In the genomic region with DNA sequence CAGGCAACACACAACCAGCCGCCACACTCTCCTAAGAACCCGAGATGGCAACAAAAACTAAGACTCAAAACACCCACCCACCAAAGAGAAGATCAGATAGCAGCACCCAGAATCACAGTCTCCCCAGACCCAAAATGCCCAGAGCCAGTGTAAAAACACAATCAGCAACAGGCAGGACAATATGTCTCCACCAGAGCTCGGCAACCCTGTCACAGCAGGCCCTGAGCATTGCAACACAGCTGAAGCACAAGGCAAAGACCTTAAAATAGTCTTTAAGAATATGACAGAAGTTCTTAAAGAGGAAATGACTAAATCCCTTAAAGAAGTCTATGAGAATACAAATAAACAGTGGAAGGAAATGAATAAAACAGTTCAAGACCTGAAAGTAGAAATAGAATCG, we compare ENCODE assay signal across 17 mouse cellular contexts.
A peak's percentile ranks its signal among the peaks of the same experiment; 100 is the strongest.
DNase-seq lines count a peak whose midpoint lies in the region; ATAC-seq and TF ChIP-seq lines count a peak whose summit lies in the region.
"Had no signal": no experiment of that assay in that cellular context is flagged by ENCODE, and none has a peak within 500 bp of the region (broad histone marks: within the 10 kb centered on the region; RNA-seq: fewer than 3 reads in every experiment).

No protein-coding gene starts in this region.

- no peak for TF ChIP-seq CTCF in liver, adult 2 months (IDR thresholded peaks at IDR 0.05; ENCODE audit: low read depth, low read length)
- TF ChIP-seq CTCF in bone marrow macrophage, adult 2 months (IDR thresholded peaks at IDR 0.05; ENCODE audit: low read depth, low read length), result no peak
- no peak; the same call in 1 of the 2 replicates for TF ChIP-seq CTCF in left cerebral cortex, adult 2 months (IDR thresholded peaks at IDR 0.05)

- H3K9me3 ChIP-seq in heart, embryonic 14.5 days (ENCODE audit: control insufficient read depth, low read length), result no peaks in the 10 kb centered on the region
- H3K9me3 ChIP-seq: heart, embryonic 12.5 days; hindbrain, embryonic 12.5 days; midbrain, embryonic 13.5 days had no signal

- TF ChIP-seq POLR2A in liver, adult 2 months (IDR thresholded peaks at IDR 0.05; ENCODE audit: extremely low read depth, insufficient read depth, low read length), result no peak
- TF ChIP-seq POLR2A in bone marrow macrophage, adult 2 months (IDR thresholded peaks at IDR 0.05; ENCODE audit: borderline replicate concordance, low read depth, low read length), result no peak

- H3K4me2 ChIP-seq in heart, embryonic 14.5 days (ENCODE audit: low read length), result no peak overlapping the region
- H3K4me2 ChIP-seq: heart, embryonic 12.5 days; hindbrain, embryonic 12.5 days; midbrain, embryonic 13.5 days had no signal

- no peaks in the 10 kb centered on the region for H3K36me3 ChIP-seq in heart, embryonic 14.5 days (ENCODE audit: control insufficient read depth, insufficient read depth, low read length)
- no peaks in the 10 kb centered on the region for H3K36me3 ChIP-seq in liver, adult 2 months (ENCODE audit: control insufficient read depth, insufficient read depth, low read length)
- H3K36me3 ChIP-seq: heart, embryonic 12.5 days; hindbrain, embryonic 12.5 days; midbrain, embryonic 13.5 days had no signal

- no peak for ATAC-seq in heart, embryonic 14.5 days (ENCODE audit: insufficient number of reproducible peaks, insufficient read depth, low FRiP score, low read depth)
- peak; percentile 75 for ATAC-seq in megakaryocyte progenitor cell, adult 5-6 weeks (replicated peaks; ENCODE audit: poor library complexity)
- ATAC-seq: midbrain, embryonic 13.5 days had no signal

- H3K4me3 ChIP-seq in heart, embryonic 14.5 days (ENCODE audit: control insufficient read depth in 1 of 2, insufficient read depth in 1 of 2, low read depth in 1 of 2, low read length in 2 of 2), result no peak overlapping the region
- no peak overlapping the region for H3K4me3 ChIP-seq in liver, adult 2 months (ENCODE audit: insufficient read depth, low read depth, low read length)
- no peak overlapping the region for H3K4me3 ChIP-seq in bone marrow macrophage, adult 2 months (ENCODE audit: insufficient read depth, low read length)
- no peak overlapping the region for H3K4me3 ChIP-seq in left cerebral cortex, adult 2 months
- H3K4me3 ChIP-seq: heart, embryonic 12.5 days; hindbrain, embryonic 12.5 days; midbrain, embryonic 13.5 days had no signal

- H3K27me3 ChIP-seq in heart, embryonic 14.5 days (ENCODE audit: control insufficient read depth, insufficient read depth, low read length), result no peaks in the 10 kb centered on the region
- H3K27me3 ChIP-seq in liver, adult 2 months (ENCODE audit: control insufficient read depth, insufficient read depth, low read length), result no peaks in the 10 kb centered on the region
- H3K27me3 ChIP-seq: heart, embryonic 12.5 days; hindbrain, embryonic 12.5 days; midbrain, embryonic 13.5 days had no signal

- WGBS in heart, embryonic 14.5 days, result 68% methylated on average over 4 of the region's 4 CpGs
- WGBS in liver, adult 2 months, result 81% methylated on average over 4 of the region's 4 CpGs

- H3K27ac ChIP-seq in heart, embryonic 14.5 days (replicated peaks in 1 of 2; ENCODE audit: control insufficient read depth in 1 of 2, insufficient read depth in 1 of 2, low read depth in 2 of 2, low read length in 2 of 2), result peak overlapping the region; percentile 24 to 56; a peak in 1 of 4 replicates
- peak overlapping the region; percentile 52 for H3K27ac ChIP-seq in liver, adult 2 months (replicated peaks; ENCODE audit: insufficient read depth, low read depth, low read length)
- peak overlapping the region; percentile 98 for H3K27ac ChIP-seq in bone marrow macrophage, adult 2 months (ENCODE audit: insufficient read depth, low read depth, low read length)
- H3K27ac ChIP-seq in left cerebral cortex, adult 2 months, result no peak overlapping the region
- H3K27ac ChIP-seq: hindbrain, embryonic 12.5 days; liver, embryonic 14.5 days; midbrain, embryonic 13.5 days had no signal

- intact Hi-C loops in left cerebral cortex, adult 2 months (cut with DNase I), result no loop called here

- no peak for DNase-seq in heart, postnatal 4 days
- DNase-seq in liver, adult 2 months (ENCODE audit: extremely low read depth, low read depth, low spot score), result peak; percentile 9
- DNase-seq in liver, result no peak
- DNase-seq in left cerebral cortex, adult 2 months (ENCODE audit: extremely low spot score in 1 of 2, low spot score in 2 of 2), result no peak
- DNase-seq: adrenal gland, postnatal 25 days; cerebellum, adult 9-10 months; gastrocnemius, postnatal 14 days; kidney, postnatal 25 days; lung, postnatal 4 days; thymus, postnatal 4 days had no signal

- no peaks in the 10 kb centered on the region for H3K79me2 ChIP-seq in liver, adult 2 months (ENCODE audit: control insufficient read depth, insufficient read depth, low read length)

- H3K4me1 ChIP-seq in heart, embryonic 14.5 days (ENCODE audit: control insufficient read depth in 2 of 2, insufficient read depth in 2 of 2, low read length in 2 of 2), result peaks cover 0 to 3% of the 10 kb centered on the region in 2 experiments; a peak in 2 of 4 replicates
- no peaks in the 10 kb centered on the region for H3K4me1 ChIP-seq in liver, adult 2 months (ENCODE audit: control insufficient read depth, insufficient read depth, low read length)
- H3K4me1 ChIP-seq in bone marrow macrophage, adult 2 months (ENCODE audit: control insufficient read depth, insufficient read depth, low read length), result peaks cover 39% of the 10 kb centered on the region
- H3K4me1 ChIP-seq: heart, embryonic 12.5 days; hindbrain, embryonic 12.5 days had no signal

- H3K9ac ChIP-seq in heart, embryonic 14.5 days (ENCODE audit: low read length), result no peak overlapping the region
- H3K9ac ChIP-seq in liver, adult 2 months (ENCODE audit: low read depth, low read length), result no peak overlapping the region
- H3K9ac ChIP-seq: heart, embryonic 12.5 days; hindbrain, embryonic 12.5 days; liver, embryonic 14.5 days; midbrain, embryonic 13.5 days had no signal
